Mouse (Mus musculus): ENCODE measurements around the gene Ring1.

Ring1 gene

DNA sequence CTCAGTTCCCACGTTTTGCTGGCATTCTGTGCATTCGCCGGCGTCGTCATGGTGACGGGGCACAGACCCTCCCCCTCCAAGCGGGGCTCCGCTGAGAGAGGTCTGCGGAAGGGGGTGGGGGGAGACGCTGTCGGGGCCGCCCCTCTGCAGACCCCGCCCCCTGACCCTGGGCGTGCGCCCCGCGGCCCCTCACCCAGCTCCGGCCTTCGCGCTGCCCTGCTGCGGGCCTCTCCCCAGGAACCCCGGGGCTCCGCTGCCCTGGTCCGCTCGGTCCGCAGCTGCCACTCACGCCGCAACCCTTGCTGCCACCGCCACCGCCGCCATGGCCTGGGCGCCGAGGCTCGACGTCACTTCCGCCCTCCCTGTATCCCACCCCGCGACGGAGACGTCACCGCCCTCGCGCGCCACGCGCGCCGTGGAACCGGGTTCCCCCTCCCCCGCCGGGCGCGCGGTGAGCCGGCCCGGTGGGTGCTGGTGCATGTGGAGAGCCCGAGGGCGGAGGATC is at the start of gene Ring1:
TSS of gene Ring1 (minus strand) at position 364 of the 505 bp plus-strand sequence.
- DNase-seq (ENCODE audit: low read depth, low spot score), result peak; percentile 81

GRCm38 (mm10) chr17:34072091-34072490 is 47.6 kb upstream of the Ring1 start:
- no peak for DNase-seq (ENCODE audit: low read depth, low spot score)

DNA sequence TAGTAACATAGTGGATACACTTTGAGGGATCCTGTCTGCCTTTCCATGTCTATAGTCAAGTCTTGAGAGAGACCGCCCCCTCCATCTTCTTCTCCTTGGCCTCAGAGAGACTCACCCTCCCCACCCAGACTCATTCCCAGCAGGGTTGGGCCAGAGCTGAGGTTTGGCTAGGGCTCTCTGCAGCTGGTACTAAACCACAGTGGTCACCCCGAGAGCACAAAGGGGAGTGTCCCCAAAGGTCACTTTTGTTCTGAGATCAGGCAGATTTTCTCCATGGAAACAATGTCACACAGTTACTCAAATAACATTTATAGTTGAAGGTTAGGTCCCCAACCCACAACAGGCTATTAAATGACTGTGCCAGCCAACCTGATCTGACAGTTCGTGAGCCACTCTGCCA is 44.4 kb upstream of the Ring1 start:
- no peak for DNase-seq (ENCODE audit: low read depth, low spot score)

DNA sequence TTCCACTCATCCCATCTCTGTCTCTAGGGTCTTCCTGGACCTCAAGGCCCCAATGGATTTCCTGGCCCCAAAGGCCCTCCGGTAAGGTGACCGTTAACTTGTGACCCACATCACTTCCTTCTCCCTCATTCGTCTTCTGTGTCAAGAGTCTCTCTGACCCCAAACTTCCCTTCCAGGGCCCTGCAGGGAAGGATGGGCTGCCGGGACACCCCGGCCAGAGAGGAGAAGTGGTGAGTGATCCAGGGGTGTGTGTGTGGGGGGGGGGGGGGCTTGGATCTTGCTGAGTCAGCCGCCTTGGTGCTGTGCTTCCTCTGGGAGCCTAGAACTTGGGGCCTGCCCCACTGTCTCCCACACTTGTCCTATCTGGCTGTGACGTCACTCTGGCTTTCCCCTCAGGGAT is 32.7 kb upstream of the Ring1 start:
- DNase-seq (ENCODE audit: low read depth, low spot score), result no peak

DNA sequence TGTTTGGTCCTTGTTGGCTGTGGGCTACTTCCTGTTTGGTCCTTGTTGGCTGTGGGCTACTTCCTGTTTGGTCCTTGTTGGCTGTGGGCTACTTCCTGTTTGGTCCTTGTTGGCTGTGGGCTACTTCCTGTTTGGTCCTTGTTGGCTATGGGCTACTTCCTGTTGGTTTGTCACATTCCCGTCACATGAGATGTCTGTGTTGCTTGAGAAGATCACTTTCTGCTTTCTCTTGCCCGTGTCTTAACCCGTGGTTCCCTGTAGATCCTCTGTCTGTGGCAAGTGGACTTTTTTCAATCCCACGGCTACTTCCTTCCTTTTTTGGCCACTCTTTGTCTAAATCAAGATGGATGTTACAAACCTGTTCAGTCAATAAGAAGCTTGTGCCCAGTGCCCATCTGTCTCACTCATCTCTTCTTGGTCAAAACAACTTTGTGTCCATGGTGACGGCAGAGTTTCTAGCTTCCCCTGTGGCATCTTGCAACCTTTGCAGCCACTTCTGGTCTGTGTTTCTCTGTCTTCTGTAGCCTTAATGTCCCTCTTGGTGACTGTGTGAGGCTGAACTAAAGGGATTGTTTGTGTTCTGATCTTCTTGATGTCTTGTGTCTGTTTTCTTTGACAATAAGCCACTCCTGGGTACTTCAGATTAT is 23.0 kb upstream of the Ring1 start:
- no peak for DNase-seq (ENCODE audit: low read depth, low spot score)

DNA sequence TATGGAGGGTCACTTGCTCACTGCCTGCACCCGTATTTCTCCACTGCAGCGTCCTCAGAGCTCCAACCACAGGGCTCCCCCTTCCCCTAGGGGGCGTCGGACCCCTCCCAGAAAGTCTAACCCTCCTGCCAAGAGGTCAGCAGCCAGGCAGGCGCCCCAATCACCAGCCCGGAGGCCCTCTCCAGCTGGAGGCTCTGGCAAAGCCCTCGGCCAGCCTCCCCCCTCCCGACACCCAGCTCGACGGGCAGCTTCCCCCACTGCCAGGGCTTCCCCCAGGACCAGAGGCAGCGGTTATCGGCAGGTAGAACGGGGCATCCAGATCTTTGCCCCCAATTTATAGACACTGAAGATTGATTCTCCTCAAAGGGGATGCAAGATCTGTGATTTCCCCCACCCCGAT is 21.5 kb upstream of the Ring1 start:
- no peak for DNase-seq (ENCODE audit: low read depth, low spot score)

GRCm38 (mm10) chr17:34039562-34040450 is 15.3 kb upstream of the Ring1 start:
- no peak for DNase-seq (ENCODE audit: low read depth, low spot score)

DNA sequence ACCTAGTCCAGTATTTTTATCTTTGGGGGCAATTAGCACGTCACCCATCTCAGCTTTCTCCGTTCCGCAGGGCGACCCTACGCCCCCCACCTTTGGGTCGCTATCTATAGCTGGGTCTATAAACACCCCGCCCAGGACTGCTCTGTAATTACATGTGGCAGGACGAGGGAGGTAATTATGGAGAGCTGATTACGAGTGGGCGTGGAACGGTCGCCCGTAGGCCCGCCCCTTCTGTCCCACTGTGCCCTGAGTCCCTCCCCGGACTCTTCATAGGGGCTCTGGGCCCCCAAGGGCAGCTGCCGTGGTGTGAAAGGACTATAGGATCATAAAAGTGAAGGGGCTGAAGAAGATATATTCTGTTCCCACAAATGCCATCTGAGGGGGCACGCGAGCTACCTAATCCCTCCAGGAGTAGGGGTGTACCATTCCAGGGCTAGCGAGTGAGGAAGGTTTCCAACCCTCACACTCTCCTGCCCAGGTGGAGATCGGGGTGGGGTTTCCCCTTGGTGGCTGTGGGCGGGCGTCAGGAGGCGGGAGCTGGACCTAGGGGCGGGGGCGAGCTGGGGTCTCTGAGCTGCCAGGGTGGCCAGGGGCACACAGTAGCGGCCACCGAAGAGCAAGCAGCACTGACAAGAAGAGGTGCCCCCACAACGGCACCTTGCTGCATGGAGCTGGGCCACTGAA is 14.5 kb upstream of the Ring1 start, which contains the start of gene Col11a2:
TSS of gene Col11a2 (plus strand) at position 560 of the 684 bp plus-strand sequence.
- no peak for DNase-seq (ENCODE audit: low read depth, low spot score)

DNA sequence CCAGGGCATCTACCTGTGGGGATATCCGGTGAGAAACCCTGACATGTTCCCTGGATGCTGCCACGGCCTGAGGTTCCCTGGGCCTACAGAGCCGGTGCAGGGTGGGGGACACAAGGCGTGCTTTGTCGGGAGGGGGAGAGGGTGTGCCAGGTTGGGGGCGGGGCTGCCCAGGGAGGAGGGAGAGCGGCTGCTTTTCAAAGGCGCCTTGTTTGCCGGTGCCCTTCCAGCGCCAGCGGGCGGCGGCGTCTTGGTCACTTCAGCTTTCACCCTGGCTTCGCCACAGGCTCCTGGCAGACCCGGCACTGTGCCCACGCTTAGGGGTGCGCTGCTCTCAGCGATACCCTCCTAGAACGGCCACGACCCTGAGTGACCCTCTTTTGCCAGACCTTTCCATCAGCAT is 14.0 kb upstream of the Ring1 start:
- DNase-seq (ENCODE audit: low read depth, low spot score), result no peak

DNA sequence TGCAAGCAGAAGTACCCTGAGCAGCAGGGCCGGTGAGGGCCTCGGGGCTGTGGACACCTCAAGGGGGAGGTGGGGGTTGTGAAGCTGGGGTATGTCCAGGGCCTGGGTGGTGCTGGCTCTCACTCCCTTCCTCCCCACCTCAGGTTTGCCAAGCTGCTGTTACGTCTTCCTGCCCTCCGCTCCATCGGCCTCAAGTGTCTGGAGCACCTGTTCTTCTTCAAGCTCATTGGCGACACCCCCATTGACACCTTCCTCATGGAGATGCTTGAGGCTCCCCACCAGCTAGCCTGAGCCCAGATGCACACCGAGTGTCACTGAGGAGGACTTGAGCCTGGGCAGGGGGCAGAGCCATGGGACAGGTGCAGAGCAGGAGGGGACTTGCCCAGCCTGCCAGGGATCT is 12.8 kb upstream of the Ring1 start:
- no peak for DNase-seq (ENCODE audit: low read depth, low spot score)

DNA sequence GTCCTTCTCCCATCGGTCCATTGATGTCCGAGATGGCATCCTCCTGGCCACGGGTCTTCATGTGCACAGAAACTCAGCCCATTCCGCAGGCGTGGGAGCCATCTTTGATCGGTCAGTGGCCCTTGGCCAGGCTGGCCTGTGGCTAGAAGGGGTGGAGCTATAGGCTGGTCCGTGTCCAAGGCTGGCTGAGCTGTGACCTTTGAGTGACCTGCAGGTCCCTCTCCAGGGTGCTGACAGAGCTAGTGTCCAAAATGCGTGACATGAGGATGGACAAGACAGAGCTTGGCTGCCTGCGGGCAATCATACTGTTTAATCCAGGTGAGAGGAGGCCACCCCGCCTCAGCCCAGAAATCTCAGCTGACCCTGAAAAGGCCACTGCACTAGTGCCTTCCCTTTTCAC is 12.2 kb upstream of the Ring1 start:
- no peak for DNase-seq (ENCODE audit: low read depth, low spot score)

DNA sequence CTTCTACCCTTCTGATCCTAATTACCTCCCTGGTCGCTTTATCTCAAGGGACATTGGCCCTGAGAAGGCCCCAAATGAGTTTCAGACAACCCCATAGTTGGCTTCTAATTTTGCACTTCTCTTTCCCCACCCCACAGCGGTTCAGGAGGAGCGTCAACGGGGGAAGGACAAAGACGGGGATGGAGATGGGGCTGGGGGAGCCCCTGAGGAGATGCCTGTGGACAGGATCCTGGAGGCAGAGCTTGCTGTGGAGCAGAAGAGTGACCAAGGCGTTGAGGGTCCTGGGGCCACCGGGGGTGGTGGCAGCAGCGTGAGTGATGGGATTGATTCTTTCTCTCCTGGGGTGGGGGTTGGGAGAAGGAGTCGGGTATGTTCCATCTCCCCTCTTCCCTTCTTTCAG is 11.0 kb upstream of the Ring1 start:
- no peak for DNase-seq (ENCODE audit: low read depth, low spot score)

GRCm38 (mm10) chr17:34034064-34034463 is 9.6 kb upstream of the Ring1 start:
- DNase-seq (ENCODE audit: low read depth, low spot score), result no peak

DNA sequence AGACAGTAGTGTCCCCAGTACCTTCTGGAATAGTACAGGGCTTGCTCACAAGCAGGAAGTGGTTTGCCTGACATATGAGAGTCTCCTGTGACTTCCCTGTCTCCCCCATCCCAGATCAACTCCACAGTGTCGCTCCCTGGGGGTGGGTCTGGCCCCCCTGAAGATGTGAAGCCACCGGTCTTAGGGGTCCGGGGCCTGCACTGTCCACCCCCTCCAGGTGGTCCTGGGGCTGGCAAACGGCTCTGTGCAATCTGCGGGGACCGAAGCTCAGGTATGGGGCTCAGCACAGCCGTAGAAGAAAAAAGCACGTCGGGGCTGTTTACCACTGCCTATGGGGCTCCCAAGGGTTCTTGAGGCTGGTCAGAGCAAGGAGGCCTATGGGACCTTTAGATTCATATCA is 9.0 kb upstream of the Ring1 start:
- DNase-seq (ENCODE audit: low read depth, low spot score), result no peak

GRCm38 (mm10) chr17:34032806-34033205 is 8.3 kb upstream of the Ring1 start:
- no peak for DNase-seq (ENCODE audit: low read depth, low spot score)

DNA sequence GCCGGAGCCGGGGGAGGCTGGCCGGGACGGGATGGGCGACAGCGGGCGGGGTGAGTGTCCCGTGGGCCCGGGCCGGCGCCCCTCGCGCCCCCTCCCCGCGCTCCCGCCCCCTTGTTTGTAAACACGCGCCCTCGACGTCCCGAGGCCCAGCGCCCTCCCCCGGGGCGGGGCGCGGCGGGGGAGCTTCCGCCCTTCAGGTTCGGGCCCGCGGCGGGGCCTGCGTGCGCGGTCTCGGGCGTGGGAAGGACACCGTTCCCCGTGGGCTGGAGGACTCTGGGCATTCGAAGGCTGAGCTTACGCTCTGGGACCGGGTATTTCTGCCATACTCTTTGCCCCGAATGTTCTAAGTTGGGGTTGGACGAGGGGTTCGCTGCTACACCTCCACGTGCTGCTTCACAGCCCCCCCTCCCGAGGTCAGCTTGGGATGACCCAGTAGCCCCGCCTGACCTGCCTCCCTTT is 7.7 kb upstream of the Ring1 start:
- no peak for DNase-seq (ENCODE audit: low read depth, low spot score)

DNA sequence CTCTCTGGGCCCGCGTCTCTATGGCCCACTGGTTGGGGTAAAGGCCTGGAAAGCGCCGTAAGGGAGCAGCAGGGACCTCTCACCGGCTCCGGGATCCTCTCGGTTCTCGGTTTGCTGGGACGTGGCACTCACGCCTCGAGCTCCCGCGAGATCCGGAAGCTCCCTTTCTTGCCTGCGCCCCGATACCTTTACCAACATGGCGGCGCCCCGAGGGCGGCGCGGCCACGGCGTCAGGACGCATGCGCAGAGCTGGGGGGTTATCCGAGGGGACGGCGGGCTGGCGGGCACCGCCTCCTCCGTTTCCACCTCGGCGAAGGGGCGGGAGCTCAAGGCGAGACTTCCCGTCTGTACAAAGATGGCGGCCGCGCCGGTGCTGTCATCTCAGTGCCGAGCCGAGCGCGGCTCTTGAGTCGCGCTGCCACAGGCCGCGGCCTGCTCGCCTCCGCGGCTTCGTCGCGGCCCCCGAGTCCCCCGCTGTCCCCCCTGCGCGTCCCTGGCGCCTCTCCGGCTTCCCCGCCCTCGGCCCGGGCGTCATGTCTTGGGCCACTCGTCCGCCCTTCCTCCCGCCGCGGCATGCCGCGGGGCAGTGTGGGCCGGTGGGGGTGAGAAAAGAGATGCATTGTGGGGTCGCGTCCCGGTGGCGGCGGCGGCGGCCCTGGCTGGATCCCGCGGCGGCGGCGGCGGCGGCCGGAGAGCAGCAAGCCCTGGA is 7.1 kb upstream of the Ring1 start, which contains the start of the genes Slc39a7 and Rxrb:
TSS of gene Slc39a7 (minus strand) at position 218 of the 709 bp plus-strand sequence.
TSS of gene Rxrb (plus strand) at position 348 of the 709 bp plus-strand sequence.
- DNase-seq (ENCODE audit: low read depth, low spot score), result peak; percentile 96

DNA sequence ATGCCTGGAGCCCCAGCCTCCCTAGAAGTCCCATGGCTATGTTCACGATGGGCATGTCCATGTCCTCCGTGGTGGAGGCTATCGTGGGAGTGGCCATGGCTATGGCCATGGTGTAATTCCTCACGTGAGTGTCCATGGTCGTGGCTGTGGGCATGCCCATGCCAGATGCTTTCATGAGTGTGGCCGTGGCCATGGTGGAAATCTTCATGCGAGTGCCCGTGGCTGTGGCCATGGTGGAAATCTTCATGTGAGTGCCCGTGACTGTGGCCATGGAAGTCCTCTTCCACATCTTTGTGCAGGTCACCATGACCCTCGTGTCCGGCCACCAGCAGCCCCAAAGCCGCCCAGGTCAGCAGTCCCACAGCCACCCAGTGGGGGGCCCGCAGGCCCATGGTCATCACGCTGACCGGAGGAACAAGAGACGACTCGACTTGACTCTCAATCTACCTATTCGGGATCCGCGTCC is 6.4 kb upstream of the Ring1 start:
- no peak for DNase-seq (ENCODE audit: low read depth, low spot score)

- no peak for DNase-seq (ENCODE audit: low read depth, low spot score)
These were observed 5.6 kb upstream of the Ring1 start for GRCm38 (mm10) chr17:34029890-34030595.

DNA sequence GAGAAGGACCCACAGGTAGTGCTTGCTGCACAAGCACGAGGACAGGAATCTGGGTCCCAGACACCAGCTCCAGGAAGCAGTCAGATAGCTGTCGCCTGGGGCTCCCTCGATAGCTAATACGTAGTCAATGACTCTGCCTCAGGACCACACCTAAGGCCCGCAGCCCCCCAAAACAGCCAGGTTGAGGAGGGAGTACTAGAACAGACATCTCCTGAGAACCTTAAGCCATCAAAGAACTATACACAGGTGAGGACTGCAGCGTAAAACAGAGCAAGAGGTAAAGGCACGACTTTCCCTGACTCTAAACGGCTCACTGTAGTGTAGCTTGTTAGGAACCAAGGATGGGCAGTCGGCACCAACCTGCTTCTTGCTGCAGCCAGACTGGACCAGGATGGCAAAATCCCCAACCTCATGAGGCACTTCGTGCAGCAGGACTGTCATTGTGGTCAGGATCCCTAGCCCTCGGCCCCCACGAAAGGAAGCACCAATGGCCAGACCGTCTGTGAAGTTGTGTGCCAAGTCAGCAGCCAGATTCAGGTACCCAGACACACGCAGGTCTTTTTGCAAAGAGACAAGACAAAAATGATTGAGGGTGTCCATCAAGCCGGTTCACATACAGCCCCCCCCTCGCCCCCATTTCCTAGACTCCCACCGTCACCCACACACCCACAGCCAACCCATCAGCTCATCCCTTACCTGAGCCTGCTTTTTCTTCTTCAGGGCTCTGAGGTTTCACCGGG is 4.8 kb upstream of the Ring1 start:
- no peak for DNase-seq (ENCODE audit: low read depth, low spot score)

Measured in brain, embryonic 18.5 days (tissue).